In the genomic region with DNA sequence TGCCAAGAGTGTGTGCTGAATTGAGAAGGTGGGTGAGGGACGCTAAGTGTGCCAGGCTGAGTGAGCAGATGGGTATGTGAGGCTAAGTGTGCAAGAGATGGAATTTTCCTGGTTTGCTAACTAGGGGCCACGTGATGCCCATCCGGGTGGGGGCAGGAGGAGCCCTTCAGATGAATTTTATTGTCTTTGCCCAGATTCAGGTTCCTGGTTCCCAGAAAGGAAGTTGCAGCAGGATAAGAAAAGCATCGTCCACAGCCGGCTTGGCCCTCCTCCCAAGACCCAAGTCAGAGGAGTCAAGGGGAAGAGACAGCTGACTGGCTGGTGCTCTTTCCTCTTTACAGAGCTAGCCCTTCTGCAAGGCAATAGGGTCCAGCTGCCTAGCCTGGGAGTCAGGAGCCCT, we compare ENCODE assay signal across 8 mouse cellular contexts. TPM values are rescaled to one million over a fixed set of nuclear protein-coding genes. Genes with fewer than 3 reads are reported as not detected.
A peak's percentile ranks its signal among the peaks of the same experiment; 100 is the strongest.
DNase-seq lines count a peak whose midpoint lies in the region; ATAC-seq and TF ChIP-seq lines count a peak whose summit lies in the region.
"Had no signal": no experiment of that assay in that cellular context is flagged by ENCODE, and none has a peak within 500 bp of the region (broad histone marks: within the 10 kb centered on the region; RNA-seq: fewer than 3 reads in every experiment).

A gene (minus strand): TSS at position 84 of the 400 bp plus-strand sequence.

- peak within 1 kb of the TSS; percentile 66 for H3K27ac ChIP-seq in heart, postnatal 0 days (ENCODE audit: low read depth)
- H3K27ac ChIP-seq in liver, embryonic 11.5 days (ENCODE audit: low read depth, low read length) = no peak within 1 kb of the TSS

- no peak for TF ChIP-seq EP300 in heart, postnatal 0 days (IDR thresholded peaks at IDR 0.05; ENCODE audit: low read depth)

- H3K9ac ChIP-seq in heart, postnatal 0 days (replicated peaks; ENCODE audit: low read depth, low read length) = no peak within 1 kb of the TSS
- H3K9ac ChIP-seq in liver, embryonic 11.5 days (ENCODE audit: low read depth, low read length) = no peak within 1 kb of the TSS; the same call in 1 of the 2 replicates

- ATAC-seq in heart, postnatal 0 days (ENCODE audit: insufficient read depth, low read depth) = peak; percentile 45; the same call in 1 of the 2 replicates
- no peak for ATAC-seq in liver, embryonic 11.5 days (replicated peaks; ENCODE audit: low FRiP score)

- H3K27me3 ChIP-seq in heart, postnatal 0 days (ENCODE audit: control insufficient read depth, insufficient read depth, low read length) = no peaks in the 10 kb centered on the region
- H3K27me3 ChIP-seq in liver, embryonic 11.5 days (replicated peaks; ENCODE audit: control insufficient read depth, insufficient read depth, low read length) = no peaks in the 10 kb centered on the region

- H3K4me3 ChIP-seq in heart, postnatal 0 days (ENCODE audit: low read depth, low read length) = peak within 1 kb of the TSS; percentile 26; the same call in 1 of the 2 replicates
- H3K4me3 ChIP-seq in liver, embryonic 11.5 days (ENCODE audit: low read depth, low read length) = no peak within 1 kb of the TSS

- peak within 1 kb of the TSS; percentile 51 for H3K4me2 ChIP-seq in heart, postnatal 0 days (ENCODE audit: low read depth, low read length)
- peak within 1 kb of the TSS; percentile 42 for H3K4me2 ChIP-seq in liver, embryonic 11.5 days

- TF ChIP-seq CTCF in heart, postnatal 0 days (IDR thresholded peaks at IDR 0.05; ENCODE audit: low read depth) = no peak

- WGBS in heart, postnatal 0 days = 43% methylated on average over 5 of the region's 5 CpGs
- 63% methylated on average over 5 of the region's 5 CpGs for WGBS in liver, embryonic 11.5 days

- no peaks in the 10 kb centered on the region for H3K9me3 ChIP-seq in heart, postnatal 0 days (replicated peaks; ENCODE audit: control insufficient read depth, low read length)
- H3K9me3 ChIP-seq in liver, embryonic 11.5 days (ENCODE audit: control insufficient read depth, low read length) = no peaks in the 10 kb centered on the region

- H3K36me3 ChIP-seq in heart, postnatal 0 days (replicated peaks; ENCODE audit: control insufficient read depth, insufficient read depth, low read length) = no peaks in the 10 kb centered on the region
- no peaks in the 10 kb centered on the region for H3K36me3 ChIP-seq in liver, embryonic 11.5 days (ENCODE audit: control insufficient read depth, insufficient read depth, low read length)

- H3K4me1 ChIP-seq in heart, postnatal 0 days (ENCODE audit: control insufficient read depth, insufficient read depth) = peaks cover 7% of the 10 kb centered on the region; the same call in 1 of the 2 replicates
- peaks cover 4% of the 10 kb centered on the region for H3K4me1 ChIP-seq in liver, embryonic 11.5 days (replicated peaks; ENCODE audit: control insufficient read depth, insufficient read depth, low read length)

- peak; percentile 60 to 74 for DNase-seq in adrenal gland, adult (ENCODE audit: inconsistent age in 2 of 2, low spot score in 1 of 2)
- peak; percentile 27 for DNase-seq in adrenal gland, postnatal 25 days
- peak; percentile 54 for DNase-seq in heart, postnatal 0 days (ENCODE audit: low spot score)
- DNase-seq in liver, embryonic 11.5 days (ENCODE audit: low spot score) = no peak
- DNase-seq in cerebellum, adult 8-10 months = no peak
- DNase-seq in right cerebral cortex, adult 2 months (ENCODE audit: low spot score in 2 of 2) = no peak
- no peak for DNase-seq in layer of hippocampus, adult 18-20 months (ENCODE audit: low spot score in 2 of 2)

RNA-seq across cellular contexts. Expression of the gene that starts here (rescaled TPM):
- total RNA-seq in adrenal gland, postnatal 25 days (2021) = 33.5 and 35.2 TPM in 2 replicates
- total RNA-seq in heart, postnatal 0 days (2014; rRNA removed; ENCODE audit: low replicate concordance) = 4.6 and 6.2 TPM in 2 replicates
- 6.1 and 6.2 TPM in 2 replicates for polyA plus RNA-seq in heart, postnatal 0 days (2015; fragmentation: Nextera tagmentation; extraction: Ambion mirVana)
- 9.2 and 9.3 TPM in 2 replicates for polyA plus RNA-seq in liver, embryonic 11.5 days (2014; fragmentation: Nextera tagmentation; extraction: Ambion mirVana)
- total RNA-seq in layer of hippocampus, adult 18-20 months (2021) = under 1 TPM; 0.51 to 0.74 TPM
- total RNA-seq: gastrocnemius, adult 18-20 months had no signal

Comparison
In these comparisons a context has a peak if more than half of its experiments do, and no peak if none do; other contexts are left out.
1. DNase-seq: peak in adrenal gland, adult (2 of 2), adrenal gland, postnatal 25 days (single experiment) and heart, postnatal 0 days (single experiment); none in liver, embryonic 11.5 days (single experiment), cerebellum, adult 8-10 months (single experiment), right cerebral cortex, adult 2 months (0 of 2) and layer of hippocampus, adult 18-20 months (0 of 2).